Mouse (Mus musculus) embryonic facial prominence, embryonic 14.5 days (tissue): ENCODE measurements around the gene Atp6v1e2. TPM values are rescaled to one million over a fixed set of nuclear protein-coding genes. Genes with fewer than 3 reads are reported as not detected.

Source experiments
- ATAC-seq: fragments of 200-750 bp; cut with Nextera tagmentation; 2 replicates; pipeline ENCODE4 v1.8.0; 2017; ENCODE audit warnings: low read depth, moderate number of reproducible peaks, moderate TSS enrichment
- DNase-seq: peaks from one replicate; pipeline ENCODE4 v3.0.0-alpha.2; 2015; ENCODE audit warnings: low spot score
- H3K27ac ChIP-seq: fragments of 300-500 bp; sonication (generic); replicated peaks from 2 replicates; pipeline ENCODE4 v1.5.1; 2014; ENCODE audit warnings: low read depth, mild to moderate bottlenecking, low read length, moderate library complexity
- H3K27me3 ChIP-seq: fragments of 300-500 bp; sonication (generic); replicated peaks from 2 replicates; pipeline ENCODE4 v1.6.1; 2014; ENCODE audit warnings: low read length; ENCODE audit not compliant: control insufficient read depth, insufficient read depth
- H3K36me3 ChIP-seq: fragments of 300-500 bp; sonication (generic); 2 replicates; pipeline ENCODE4 v1.6.1; 2014; ENCODE audit warnings: low read length, mixed read lengths; ENCODE audit not compliant: control insufficient read depth, insufficient read depth
- H3K4me1 ChIP-seq: fragments of 300-500 bp; sonication (generic); 2 replicates; pipeline ENCODE4 v1.6.1; 2014; ENCODE audit warnings: antibody characterized with exemption, low read length; ENCODE audit not compliant: control insufficient read depth, insufficient read depth
- H3K4me2 ChIP-seq: fragments of 300-500 bp; sonication (generic); 2 replicates; pipeline ENCODE4 v1.6.1; 2014; ENCODE audit warnings: low read depth, mild to moderate bottlenecking, low read length, moderate library complexity, mixed read lengths
- H3K4me3 ChIP-seq: fragments of 300-500 bp; sonication (generic); 2 replicates; pipeline ENCODE4 v1.5.1; 2014; ENCODE audit warnings: low read depth, mild to moderate bottlenecking, low read length
- H3K9ac ChIP-seq: fragments of 300-500 bp; sonication (generic); 2 replicates; pipeline ENCODE4 v1.6.1; 2014; ENCODE audit warnings: low read depth, mild to moderate bottlenecking, low read length, moderate library complexity, mixed read lengths
- H3K9me3 ChIP-seq: fragments of 300-500 bp; sonication (generic); 2 replicates; pipeline ENCODE4 v1.6.1; 2016; ENCODE audit warnings: low read length; ENCODE audit not compliant: control insufficient read depth
- WGBS: fragments of 180-500 bp; shearing (Covaris S2); extraction: QIAGEN DNeasy Blood & Tissue Kit; methylation state at CpG from one replicate; pipeline ENCODE4 v1.1.7; 2014; 5-methylcytosine and 5-hydroxymethylcytosine counted together
- polyA plus RNA-seq: library from polyadenylated mRNA; unstranded; fragments of >200 nt; fragmentation: Nextera tagmentation; extraction: Ambion mirVana; gene quantifications from 2 replicates; pipeline ENCODE4 v1.2.1, GENCODE M21; 2014

Atp6v1e2 gene
- polyA plus RNA-seq, 1 experiment from 2014 or later = not detected

DNA sequence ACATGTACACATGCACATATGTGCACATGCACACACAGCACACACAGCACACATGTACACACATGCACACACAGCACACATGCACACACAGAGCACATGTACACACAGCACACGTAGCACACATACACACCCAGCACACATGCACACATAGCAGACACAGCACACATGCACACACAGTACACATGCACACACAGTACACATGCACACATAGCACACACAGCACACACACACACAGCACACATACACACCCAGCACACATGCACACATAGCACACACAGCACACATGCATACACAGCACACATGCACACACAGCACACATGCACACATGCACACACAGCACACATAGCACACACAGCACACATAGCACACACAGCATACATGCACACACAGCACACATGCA is 33.5 kb upstream of the Atp6v1e2 start:
- Histone ChIP-seq H3K9ac (no peak overlapping the region), H3K4me2 (no peak overlapping the region), H3K4me1 (no peaks in the 10 kb centered on the region; the same call in 1 of the 2 replicates), H3K9me3 (no peaks in the 10 kb centered on the region), H3K4me3 (no peak overlapping the region), H3K27me3 (no peaks in the 10 kb centered on the region), H3K36me3 (peaks cover 36% of the 10 kb centered on the region), H3K27ac (no peak overlapping the region)
- ATAC-seq = no peak
- 100% methylated on average over 1 of the region's 1 CpGs for WGBS
- DNase-seq = no peak

DNA sequence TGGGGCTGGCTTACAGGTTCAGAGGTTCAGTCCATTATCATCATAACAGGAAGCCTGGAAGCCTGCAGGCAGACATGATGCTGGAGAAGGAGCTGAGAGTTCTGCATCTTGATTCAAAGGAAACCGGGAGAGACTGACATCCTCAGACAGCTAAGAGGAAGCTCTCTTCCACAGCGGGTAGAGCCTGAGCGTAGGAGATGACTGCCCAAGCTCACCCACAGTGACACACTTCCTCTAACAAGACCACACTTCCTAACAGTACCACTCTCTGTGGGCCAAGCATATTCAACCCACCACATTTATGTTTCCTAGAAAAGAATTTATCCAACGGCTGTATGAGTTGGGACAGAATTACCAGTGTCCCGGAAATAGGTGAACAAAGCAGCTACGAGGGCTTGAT is 30.8 kb upstream of the Atp6v1e2 start:
- WGBS = 91% methylated on average over 6 of the region's 6 CpGs

DNA sequence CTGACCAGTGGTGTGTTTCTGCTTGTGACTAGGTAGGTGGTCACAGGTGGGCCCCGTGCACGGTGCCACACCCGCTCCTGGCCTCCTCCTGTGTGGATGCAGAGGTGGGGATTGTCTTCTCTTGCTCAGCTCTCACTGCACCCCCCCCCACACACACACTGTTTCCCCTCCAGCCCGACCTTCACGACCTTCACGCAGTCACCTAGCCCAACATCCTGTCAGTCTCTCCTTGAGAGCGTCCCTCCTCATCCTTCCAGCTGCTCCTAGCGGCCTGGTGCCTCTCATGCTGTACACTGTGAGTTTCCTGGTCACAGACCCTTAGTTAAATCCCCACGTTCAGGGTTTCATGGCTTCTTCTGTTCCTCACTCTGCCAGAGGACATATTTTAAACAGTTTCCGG is 28.7 kb upstream of the Atp6v1e2 start:
- H3K36me3 ChIP-seq = peaks cover 34% of the 10 kb centered on the region
- H3K4me1 ChIP-seq = no peaks in the 10 kb centered on the region
- no peak overlapping the region for H3K4me2 ChIP-seq
- H3K9me3 ChIP-seq = no peaks in the 10 kb centered on the region
- DNase-seq (no peak), ATAC-seq (no peak)
- H3K4me3 ChIP-seq = no peak overlapping the region
- H3K27me3 ChIP-seq = no peaks in the 10 kb centered on the region
- no peak overlapping the region for H3K9ac ChIP-seq
- H3K27ac ChIP-seq = no peak overlapping the region
- 71% methylated on average over 10 of the region's 10 CpGs for WGBS

More for the DNA sequence above, 30.8 kb upstream of the Atp6v1e2 start:
- no peaks in the 10 kb centered on the region for H3K9me3 ChIP-seq
- peaks cover 47% of the 10 kb centered on the region for H3K36me3 ChIP-seq
- H3K4me3 ChIP-seq = no peak overlapping the region
- DNase-seq = no peak
- no peak overlapping the region for H3K4me2 ChIP-seq
- no peaks in the 10 kb centered on the region for H3K4me1 ChIP-seq
- H3K27me3 ChIP-seq = no peaks in the 10 kb centered on the region
- H3K9ac ChIP-seq = no peak overlapping the region
- no peak overlapping the region for H3K27ac ChIP-seq
- no peak for ATAC-seq

DNA sequence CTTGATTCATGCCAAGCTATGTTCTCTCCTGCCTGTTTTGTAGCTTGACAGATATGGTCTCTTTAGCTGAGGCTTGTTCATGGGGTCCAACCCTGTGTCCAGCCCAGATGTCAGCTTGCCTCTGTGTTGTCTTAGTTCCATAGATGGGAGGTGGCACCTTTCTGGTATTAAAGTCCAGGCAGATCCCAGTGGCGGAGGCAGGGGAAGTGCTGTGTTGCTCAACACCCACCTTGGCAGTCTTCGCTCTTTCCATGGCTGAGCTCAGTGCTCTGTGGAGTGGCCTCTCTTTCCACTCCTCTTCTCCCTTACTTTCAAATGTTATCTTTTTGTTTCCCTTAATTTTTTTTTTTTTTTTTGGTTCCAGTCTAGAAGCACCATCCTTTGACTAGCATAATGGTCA is 25.4 kb upstream of the Atp6v1e2 start:
- ATAC-seq = no peak
- WGBS = 96% methylated on average over 2 of the region's 2 CpGs
- Histone ChIP-seq H3K4me2 (no peak overlapping the region), H3K27ac (no peak overlapping the region), H3K36me3 (peaks cover 32% of the 10 kb centered on the region), H3K4me3 (no peak overlapping the region), H3K9me3 (no peaks in the 10 kb centered on the region), H3K9ac (no peak overlapping the region), H3K4me1 (peaks cover 4% of the 10 kb centered on the region; the same call in 1 of the 2 replicates), H3K27me3 (no peaks in the 10 kb centered on the region)
- no peak for DNase-seq

DNA sequence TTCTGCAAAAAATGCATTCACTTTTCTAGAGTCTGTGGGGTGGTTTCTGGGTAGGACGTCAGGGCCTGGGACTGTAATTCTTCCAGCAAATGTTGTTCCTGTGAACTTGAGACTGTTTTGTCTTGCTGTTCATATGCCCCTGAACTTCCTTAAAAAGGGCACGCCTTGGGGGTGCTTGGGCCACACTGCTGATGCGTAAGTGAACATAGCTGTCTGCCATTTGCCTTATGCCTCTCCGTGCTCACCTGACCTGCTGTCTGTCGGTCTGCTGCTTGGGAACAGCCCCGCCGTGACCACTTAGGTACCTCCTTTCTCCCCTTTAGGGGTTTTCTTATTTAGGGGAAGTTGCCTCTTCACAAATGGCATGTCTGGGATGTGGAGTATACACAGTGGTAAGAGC is 24.2 kb upstream of the Atp6v1e2 start:
- no peak for DNase-seq
- H3K9ac ChIP-seq = no peak overlapping the region
- H3K27me3 ChIP-seq = no peaks in the 10 kb centered on the region
- 80% methylated on average over 7 of the region's 7 CpGs for WGBS
- no peak overlapping the region for H3K4me2 ChIP-seq
- no peak overlapping the region for H3K4me3 ChIP-seq
- peaks cover 13% of the 10 kb centered on the region for H3K4me1 ChIP-seq
- ATAC-seq = no peak
- H3K36me3 ChIP-seq = peaks cover 32% of the 10 kb centered on the region
- H3K9me3 ChIP-seq = no peaks in the 10 kb centered on the region
- H3K27ac ChIP-seq = no peak overlapping the region

DNA sequence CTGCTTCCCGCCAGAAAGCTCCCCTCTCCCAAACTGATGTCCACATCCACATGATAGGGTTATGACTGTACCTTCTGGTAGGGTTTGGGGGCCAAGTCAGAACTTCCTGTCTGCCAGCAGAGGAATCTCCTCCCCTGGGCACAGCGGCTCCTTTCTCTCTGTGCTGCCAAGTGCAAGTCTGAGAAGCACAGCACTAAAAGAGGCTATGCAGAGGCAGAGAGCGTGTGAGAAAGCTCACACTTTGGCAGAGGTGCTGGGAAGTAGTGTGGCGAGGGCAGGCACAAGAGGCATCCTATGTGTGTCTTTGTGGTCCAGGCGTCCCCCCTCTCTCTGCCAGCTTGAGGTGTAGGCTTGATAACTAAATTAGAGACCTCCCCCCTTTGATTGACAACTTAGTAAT is 23.3 kb upstream of the Atp6v1e2 start:
- H3K9ac ChIP-seq = no peak overlapping the region
- H3K36me3 ChIP-seq = peaks cover 26% of the 10 kb centered on the region
- DNase-seq (no peak), ATAC-seq (no peak)
- H3K27ac ChIP-seq = no peak overlapping the region
- H3K4me3 ChIP-seq = no peak overlapping the region
- peaks cover 13% of the 10 kb centered on the region for H3K4me1 ChIP-seq
- 84% methylated on average over 5 of the region's 5 CpGs for WGBS
- no peaks in the 10 kb centered on the region for H3K9me3 ChIP-seq
- no peak overlapping the region for H3K4me2 ChIP-seq
- H3K27me3 ChIP-seq = no peaks in the 10 kb centered on the region

DNA sequence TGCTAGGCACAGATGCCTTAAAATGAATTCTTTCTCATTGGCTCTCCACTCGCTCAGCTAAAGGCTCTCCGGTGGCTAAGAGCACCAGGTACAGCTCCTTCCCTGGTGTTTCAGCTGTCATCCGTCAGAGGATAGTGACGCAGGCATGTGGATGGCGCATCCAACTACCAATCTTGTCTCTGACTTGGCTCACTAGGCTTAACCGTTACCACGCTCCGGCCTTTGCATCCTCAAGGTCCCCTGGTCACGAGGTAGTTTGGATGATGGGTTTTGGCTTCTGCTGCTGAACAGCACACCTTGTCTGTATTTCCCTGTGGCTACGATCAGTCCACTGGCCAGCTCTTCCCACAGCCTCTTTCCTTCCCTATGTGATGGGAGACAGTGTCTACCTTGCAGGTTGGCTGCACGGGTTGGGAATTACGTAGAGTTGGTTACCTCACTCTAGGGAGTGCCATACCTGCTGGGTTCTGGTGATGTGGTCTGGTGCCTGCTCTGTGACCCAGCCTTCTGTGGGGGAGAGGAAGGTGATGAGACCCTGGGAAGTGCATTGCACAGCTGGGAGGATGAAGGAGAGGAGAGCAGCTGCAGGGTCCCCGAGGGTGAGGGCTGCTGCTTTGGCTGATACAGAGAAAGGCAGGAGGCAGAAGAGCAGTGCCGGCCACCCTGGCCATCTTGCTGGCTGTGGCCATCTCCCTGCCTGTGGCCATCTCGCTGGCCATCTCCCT is 22.5 kb upstream of the Atp6v1e2 start:
- Histone ChIP-seq H3K27me3 (no peaks in the 10 kb centered on the region), H3K4me1 (peaks cover 19% of the 10 kb centered on the region), H3K9me3 (no peaks in the 10 kb centered on the region), H3K36me3 (peaks cover 17% of the 10 kb centered on the region), H3K27ac (no peak overlapping the region), H3K4me3 (no peak overlapping the region), H3K9ac (no peak overlapping the region), H3K4me2 (no peak overlapping the region)
- 93% methylated on average over 13 of the region's 15 CpGs for WGBS
- DNase-seq = no peak
- ATAC-seq = no peak

DNA sequence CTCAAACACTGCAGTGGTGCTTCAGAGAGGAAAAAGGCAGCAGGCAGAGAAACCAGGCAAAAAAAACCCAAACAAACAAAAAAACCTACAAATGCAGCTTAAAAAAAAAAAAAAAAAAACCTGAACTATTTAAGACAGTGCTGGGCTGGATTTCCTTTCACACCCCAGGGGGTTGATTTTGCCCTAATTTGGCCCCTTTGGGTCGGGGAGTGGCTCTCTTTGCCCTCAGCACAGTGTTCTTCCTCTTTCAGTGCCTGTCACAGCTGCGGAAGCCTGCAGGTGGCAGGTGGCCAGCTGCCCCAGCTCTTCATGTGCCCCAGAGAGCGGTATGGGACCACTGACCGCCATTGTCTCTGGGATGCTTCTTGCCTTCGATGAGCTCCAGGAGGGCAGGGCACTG is 21.9 kb upstream of the Atp6v1e2 start:
- no peak for DNase-seq
- Histone ChIP-seq H3K27me3 (no peaks in the 10 kb centered on the region), H3K36me3 (peaks cover 12% of the 10 kb centered on the region), H3K4me3 (no peak overlapping the region), H3K4me1 (peaks cover 25% of the 10 kb centered on the region), H3K9ac (no peak overlapping the region), H3K27ac (no peak overlapping the region), H3K9me3 (no peaks in the 10 kb centered on the region), H3K4me2 (no peak overlapping the region)
- WGBS = 50% methylated on average over 5 of the region's 5 CpGs
- ATAC-seq = no peak

DNA sequence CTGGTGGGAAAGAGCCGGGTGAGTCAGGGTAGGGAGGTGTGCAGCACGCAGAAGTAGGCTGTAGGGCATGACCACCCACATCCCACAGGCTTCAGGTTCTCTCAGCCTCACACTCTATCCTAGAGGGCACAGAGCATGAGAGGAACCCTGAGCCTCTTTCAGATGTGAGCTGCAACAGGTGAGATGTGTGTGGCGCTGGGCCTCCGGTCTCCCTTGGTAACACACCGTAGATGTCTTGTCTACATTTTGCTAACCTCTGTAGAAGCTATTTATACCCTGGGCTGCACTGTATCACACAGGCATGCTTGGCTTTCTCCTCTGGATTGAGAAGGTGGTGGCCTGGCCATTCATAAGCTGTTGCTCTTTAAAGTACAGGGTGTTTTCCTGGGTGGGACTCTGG is 20.9 kb upstream of the Atp6v1e2 start:
- Histone ChIP-seq H3K27me3 (no peaks in the 10 kb centered on the region), H3K9me3 (no peaks in the 10 kb centered on the region), H3K4me3 (no peak overlapping the region), H3K4me1 (peaks cover 25% of the 10 kb centered on the region), H3K36me3 (peaks cover 12% of the 10 kb centered on the region), H3K27ac (no peak overlapping the region), H3K4me2 (no peak overlapping the region), H3K9ac (no peak overlapping the region)
- WGBS = 89% methylated on average over 5 of the region's 5 CpGs
- ATAC-seq (no peak), DNase-seq (no peak)
